Mouse (Mus musculus) brown adipose tissue, adult 24 weeks (tissue): Measurements from ENCODE around the gene Agpat3. TPM values are rescaled to one million over a fixed set of nuclear protein-coding genes. Genes with fewer than 3 reads are reported as not detected.

Experiments used
- H3K27ac ChIP-seq: fragments of 200-500 bp; replicated peaks from 2 replicates; pipeline ENCODE4 v1.5.1; 2012; ENCODE audit warnings: low read depth, mild to moderate bottlenecking, low read length
- H3K4me1 ChIP-seq: fragments of 200-500 bp; 2 replicates; pipeline ENCODE4 v1.6.1; 2012; ENCODE audit warnings: low read length, mixed read lengths; ENCODE audit not compliant: control insufficient read depth, insufficient read depth, insufficient read length
- H3K4me3 ChIP-seq: fragments of 200-500 bp; 2 replicates; pipeline ENCODE4 v1.5.1; 2012; ENCODE audit warnings: low read depth, mild to moderate bottlenecking, low read length, moderate library complexity; ENCODE audit not compliant: insufficient read depth
- polyA plus RNA-seq: library from polyadenylated mRNA; stranded (reverse); fragments of >200 nt; gene quantifications from 2 replicates; pipeline ENCODE4 v1.2.4, GENCODE M21; 2012; ENCODE audit not compliant: missing spikeins, insufficient read depth, insufficient read length

The Agpat3 gene
- polyA plus RNA-seq, 1 experiment, result 311 TPM

GRCm38 (mm10) chr10:78282411-78282810, 69.9 kb downstream of the Agpat3 start:
- H3K4me1 ChIP-seq, result no peaks in the 10 kb centered on the region
- H3K27ac ChIP-seq, result no peak overlapping the region
- no peak overlapping the region for H3K4me3 ChIP-seq

- Histone ChIP-seq H3K27ac (no peak overlapping the region), H3K4me3 (no peak overlapping the region), H3K4me1 (no peaks in the 10 kb centered on the region)
These were observed 71.8 kb downstream of the Agpat3 start for GRCm38 (mm10) chr10:78280486-78280885.

- H3K4me3 ChIP-seq, result no peak overlapping the region
- no peak overlapping the region for H3K27ac ChIP-seq
- no peaks in the 10 kb centered on the region for H3K4me1 ChIP-seq
These were observed 73.1 kb downstream of the Agpat3 start for GRCm38 (mm10) chr10:78279210-78279609.

GRCm38 (mm10) chr10:78277835-78278234, 74.5 kb downstream of the Agpat3 start:
- Histone ChIP-seq H3K4me3 (no peak overlapping the region), H3K4me1 (no peaks in the 10 kb centered on the region), H3K27ac (no peak overlapping the region)

GRCm38 (mm10) chr10:78276242-78276641, 76.0 kb downstream of the Agpat3 start:
- no peak overlapping the region for H3K27ac ChIP-seq
- no peak overlapping the region for H3K4me3 ChIP-seq
- no peaks in the 10 kb centered on the region for H3K4me1 ChIP-seq

- H3K4me3 ChIP-seq, result no peak overlapping the region
- H3K27ac ChIP-seq, result no peak overlapping the region
- no peaks in the 10 kb centered on the region for H3K4me1 ChIP-seq
These were observed 79.4 kb downstream of the Agpat3 start for GRCm38 (mm10) chr10:78272932-78273331.

GRCm38 (mm10) chr10:78265881-78266280, 86.4 kb downstream of the Agpat3 start:
- no peaks in the 10 kb centered on the region for H3K4me1 ChIP-seq

GRCm38 (mm10) chr10:78264735-78265134, 87.6 kb downstream of the Agpat3 start:
- no peaks in the 10 kb centered on the region for H3K4me1 ChIP-seq

More at GRCm38 (mm10) chr10:78265881-78266280, 86.4 kb downstream of the Agpat3 start:
- Histone ChIP-seq H3K4me3 (no peak overlapping the region), H3K27ac (no peak overlapping the region)

GRCm38 (mm10) chr10:78260916-78261650, 91.2 kb downstream of the Agpat3 start:
- H3K27ac ChIP-seq, result no peak overlapping the region

More at GRCm38 (mm10) chr10:78264735-78265134, 87.6 kb downstream of the Agpat3 start:
- H3K27ac ChIP-seq, result no peak overlapping the region
- no peak overlapping the region for H3K4me3 ChIP-seq

GRCm38 (mm10) chr10:78260322-78260721, 92.0 kb downstream of the Agpat3 start:
- Histone ChIP-seq H3K27ac (no peak overlapping the region), H3K4me3 (no peak overlapping the region), H3K4me1 (peaks cover 3% of the 10 kb centered on the region; the same call in 1 of the 2 replicates)

More at GRCm38 (mm10) chr10:78260916-78261650, 91.2 kb downstream of the Agpat3 start:
- Histone ChIP-seq H3K4me3 (no peak overlapping the region), H3K4me1 (peaks cover 3% of the 10 kb centered on the region; the same call in 1 of the 2 replicates)

GRCm38 (mm10) chr10:78259702-78260101, 92.6 kb downstream of the Agpat3 start:
- Histone ChIP-seq H3K4me3 (no peak overlapping the region), H3K4me1 (peaks cover 3% of the 10 kb centered on the region; the same call in 1 of the 2 replicates), H3K27ac (no peak overlapping the region)

GRCm38 (mm10) chr10:78259230-78259629, 93.1 kb downstream of the Agpat3 start:
- H3K4me1 ChIP-seq, result peaks cover 3% of the 10 kb centered on the region; the same call in 1 of the 2 replicates
- H3K4me3 ChIP-seq, result no peak overlapping the region
- no peak overlapping the region for H3K27ac ChIP-seq

- no peak overlapping the region for H3K27ac ChIP-seq
- H3K4me1 ChIP-seq, result peaks cover 3% of the 10 kb centered on the region; the same call in 1 of the 2 replicates
- no peak overlapping the region for H3K4me3 ChIP-seq
These were observed 94.1 kb downstream of the Agpat3 start for GRCm38 (mm10) chr10:78258142-78258675.

GRCm38 (mm10) chr10:78255646-78256059, 96.6 kb downstream of the Agpat3 start:
- Histone ChIP-seq H3K4me1 (peaks cover 3% of the 10 kb centered on the region; the same call in 1 of the 2 replicates), H3K27ac (no peak overlapping the region), H3K4me3 (no peak overlapping the region)

GRCm38 (mm10) chr10:78247206-78247605, 105.1 kb downstream of the Agpat3 start:
- no peak overlapping the region for H3K27ac ChIP-seq
- H3K4me3 ChIP-seq, result no peak overlapping the region
- H3K4me1 ChIP-seq, result peaks cover 9% of the 10 kb centered on the region

- Histone ChIP-seq H3K4me3 (no peak overlapping the region), H3K27ac (no peak overlapping the region), H3K4me1 (peaks cover 9% of the 10 kb centered on the region)
These were observed 105.6 kb downstream of the Agpat3 start for GRCm38 (mm10) chr10:78246725-78247124.
